Mouse (Mus musculus) lung, adult 2 months (tissue): ENCODE measurements at regions not wholly inside any gene's neighbourhood (a gene's known extent, or its start where the extent isn't known, plus 50 kb on each side); places are given as distances from the start of the nearest gene placed in this dataset.

Experiments
- CTCF ChIP-seq: fragments of 200-500 bp; IDR thresholded peaks from 2 replicates; pipeline ENCODE4 v1.5.1; 2011; ENCODE audit warnings: mild to moderate bottlenecking, low read length, control low read depth; ENCODE audit not compliant: insufficient read depth
- POLR2A ChIP-seq: fragments of 200-500 bp; IDR thresholded peaks from 2 replicates; pipeline ENCODE4 v1.6.1; 2011; ENCODE audit warnings: low read depth, mild to moderate bottlenecking, control low read depth, low read length, borderline replicate concordance; ENCODE audit errors: extremely low read depth

DNA sequence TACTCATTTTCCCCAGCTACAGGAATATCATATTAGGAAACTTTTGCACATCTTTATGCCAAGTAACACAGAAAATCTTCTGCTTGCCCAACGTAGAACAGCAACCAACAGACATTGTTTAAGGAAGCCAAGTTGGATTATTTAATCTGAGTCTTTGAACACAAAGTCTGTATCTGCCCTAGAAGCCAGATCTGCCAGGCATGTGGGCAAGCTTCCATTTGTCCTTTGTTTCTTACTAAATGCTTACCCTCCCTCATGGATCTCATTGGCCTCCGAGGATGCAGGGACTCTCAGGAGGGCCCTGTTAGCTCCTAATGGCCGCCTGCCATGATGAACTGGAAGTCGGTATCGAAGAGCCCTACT lies 102.5 kb upstream of the Itga4 start:
- no peak for TF ChIP-seq CTCF
- no peak for TF ChIP-seq POLR2A
